23 mouse cellular contexts compared by ENCODE assay signal in genomic region chr1:83164027-83164426, GRCm38 (mm10). TPM values are rescaled to one million over a fixed set of nuclear protein-coding genes. Genes with fewer than 3 reads are reported as not detected.
"Had no signal": no experiment of that assay in that cellular context is flagged by ENCODE, and none has a peak within 500 bp of the region (broad histone marks: within the 10 kb centered on the region; RNA-seq: fewer than 3 reads in every experiment).

No protein-coding gene starts in this region.

- H3K4me1 ChIP-seq: megakaryocyte, embryonic 14.5 days; midbrain, embryonic 12.5 days; neural tube, embryonic 12.5 days; stomach, embryonic 15.5 days had no signal

- H3K4me3 ChIP-seq: megakaryocyte, embryonic 14.5 days; midbrain, embryonic 12.5 days; neural tube, embryonic 12.5 days; stomach, embryonic 15.5 days had no signal

- H3K9ac ChIP-seq: lung, embryonic 14.5 days; midbrain, embryonic 12.5 days; neural tube, embryonic 12.5 days; stomach, embryonic 15.5 days had no signal

- H3K27ac ChIP-seq: midbrain, embryonic 12.5 days; neural tube, embryonic 12.5 days; stomach, embryonic 15.5 days; stomach, postnatal 0 days had no signal

- H3K27me3 ChIP-seq: megakaryocyte, embryonic 14.5 days; midbrain, embryonic 12.5 days; neural tube, embryonic 12.5 days; stomach, embryonic 15.5 days had no signal

- DNase-seq: lung, adult 18-20 months; lung, embryonic 14.5 days; lung, postnatal 10 days; lung, postnatal 4 days; midbrain, embryonic 14.5 days; right cerebral cortex, postnatal 14 days; thymus, adult 2 months; thymus, postnatal 25 days; thymus, postnatal 4 days had no signal

- ATAC-seq: midbrain, embryonic 16.5 days had no signal

- H3K9me3 ChIP-seq: midbrain, embryonic 12.5 days; neural tube, embryonic 12.5 days; stomach, embryonic 15.5 days had no signal

- H3K36me3 ChIP-seq: midbrain, embryonic 12.5 days; neural tube, embryonic 12.5 days; stomach, embryonic 15.5 days had no signal

- H3K4me2 ChIP-seq: lung, embryonic 14.5 days; midbrain, embryonic 12.5 days; neural tube, embryonic 12.5 days; stomach, embryonic 15.5 days had no signal

RNA-seq across cellular contexts. Expression of gene Daw1, which starts 4.5 kb away (rescaled TPM):
- total RNA-seq: monocyte, adult 5-6 weeks; neutrophil, adult 5-6 weeks had no signal
- polyA plus RNA-seq: liver, embryonic 16.5 days; midbrain, embryonic 12.5 days; neural tube, embryonic 12.5 days; spleen, adult 2 months; thymus, adult 2 months had no signal

RNA-seq across cellular contexts. Expression of gene Ccl20, which starts 47.5 kb away (rescaled TPM):
- total RNA-seq: monocyte, adult 5-6 weeks; neutrophil, adult 5-6 weeks had no signal
- polyA plus RNA-seq: liver, embryonic 16.5 days; lung, embryonic 14.5 days; lung, embryonic 16.5 days; midbrain, embryonic 12.5 days; midbrain, embryonic 14.5 days; midbrain, embryonic 16.5 days; neural tube, embryonic 12.5 days; neural tube, embryonic 14.5 days; spleen, adult 2 months; testis, adult 2 months; urinary bladder, adult 2 months had no signal
